Mouse (Mus musculus) left cerebral cortex, postnatal 4 days (tissue): ENCODE results near the gene Mtcp1. TPM values are rescaled to one million over a fixed set of nuclear protein-coding genes. Genes with fewer than 3 reads are reported as not detected.

Source experiments
- DNase-seq: peaks from one replicate; pipeline ENCODE4 v3.0.0-alpha.2; 2022
- intact Hi-C: fragments of 180-260 bp; cut with DNase I; formaldehyde crosslinking; loops from one replicate; pipeline ENCODE4 v1.15.1; 2025
- total RNA-seq, 2 experiments: library from RNA; stranded (reverse); gene quantifications; 2 replicates each; pipeline ENCODE4 v1.2.3; 2021

Mtcp1 gene
- 1 to 10 TPM; 9.2 to 9.3 TPM for total RNA-seq

DNA sequence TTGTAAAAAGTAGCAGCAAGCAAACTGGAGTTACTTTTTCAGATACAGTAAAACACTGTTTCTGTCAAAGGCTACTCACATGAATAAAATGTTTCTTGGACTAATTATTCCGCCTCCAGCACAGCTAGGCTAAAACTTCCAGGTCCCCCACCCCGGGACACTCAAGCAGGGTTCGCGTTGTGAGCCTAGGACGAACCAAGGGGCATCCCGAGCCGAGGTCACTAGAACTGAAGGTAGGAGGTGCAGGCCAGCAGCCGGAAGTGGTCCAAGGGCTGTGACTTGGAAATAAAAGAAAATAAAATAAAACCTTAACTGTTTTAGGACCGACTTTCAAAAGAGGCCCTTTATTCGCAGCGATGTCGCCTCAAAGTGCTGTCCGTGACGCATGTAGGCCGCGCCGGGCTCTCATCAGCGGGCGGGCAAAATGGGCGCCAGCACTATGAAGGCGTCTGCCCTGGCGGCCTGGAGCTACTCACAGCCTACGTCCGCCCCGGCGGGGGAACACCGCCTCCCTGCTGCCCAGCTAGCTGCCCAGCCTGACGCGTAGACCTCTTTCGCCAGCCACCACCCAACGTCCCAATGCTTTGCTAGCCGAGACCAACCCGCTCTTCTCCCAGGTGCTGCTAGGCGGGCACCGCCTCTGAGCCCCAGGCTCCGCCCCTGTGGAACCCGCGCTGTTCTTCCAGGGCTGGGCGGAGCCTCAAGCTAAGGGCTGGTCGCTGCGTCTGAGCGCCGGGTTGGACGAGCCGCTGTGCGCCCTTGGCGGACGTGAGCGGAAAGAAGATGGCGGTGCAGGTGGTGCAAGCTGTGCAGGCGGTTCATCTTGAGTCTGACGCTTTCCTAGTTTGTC lies at the start of gene Mtcp1, which contains the start of the genes Cmc4 and Brcc3:
Gene Mtcp1, minus strand, starts transcription at position 653 of the 850 bp plus-strand sequence.
Gene Cmc4, minus strand, starts transcription at position 649 of the 850 bp plus-strand sequence.
Gene Brcc3, plus strand, starts transcription at position 693 of the 850 bp plus-strand sequence.
- DNase-seq: peak; percentile 86
- intact Hi-C loops: no loop called here

DNA sequence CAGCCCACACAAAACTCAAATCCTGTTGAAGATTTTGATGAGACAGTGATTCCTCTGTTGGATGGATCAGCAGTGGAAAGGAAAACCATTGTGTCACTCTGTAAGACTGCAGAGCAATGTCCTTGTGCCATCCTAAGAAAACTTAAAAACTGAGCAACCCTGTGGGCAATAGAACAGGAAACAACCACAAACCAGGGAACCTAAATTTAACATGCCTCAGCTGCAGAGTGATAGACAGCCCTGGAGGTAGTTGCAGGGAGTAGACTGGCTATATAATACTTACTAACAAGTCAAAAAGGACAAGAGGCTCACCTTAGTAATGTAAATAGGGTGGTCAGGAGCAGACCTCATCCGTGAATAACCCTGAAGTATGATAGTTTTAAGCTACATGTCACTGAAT lies 38.2 kb upstream of the Mtcp1 start:
- intact Hi-C loops: no loop called here
- DNase-seq: no peak

DNA sequence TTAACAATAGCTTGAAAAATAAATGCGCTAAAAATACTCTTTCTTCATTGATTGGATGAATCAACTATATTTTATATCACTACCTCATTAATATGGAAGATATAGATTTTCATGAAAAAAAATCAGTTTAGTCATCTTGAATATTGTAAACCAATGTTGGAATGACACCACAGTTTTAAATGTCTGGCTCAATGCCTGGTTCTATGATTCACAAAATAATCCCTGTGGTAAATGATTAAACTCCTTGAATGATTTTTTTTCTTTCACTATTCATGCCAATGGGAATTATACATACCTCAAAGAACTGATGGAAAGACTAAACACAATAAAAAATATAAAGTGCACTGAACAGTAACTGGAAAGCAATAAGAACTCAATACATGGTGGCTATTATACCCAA lies 6.7 kb downstream of the Mtcp1 start:
- intact Hi-C loops: no loop called here
- DNase-seq: no peak

DNA sequence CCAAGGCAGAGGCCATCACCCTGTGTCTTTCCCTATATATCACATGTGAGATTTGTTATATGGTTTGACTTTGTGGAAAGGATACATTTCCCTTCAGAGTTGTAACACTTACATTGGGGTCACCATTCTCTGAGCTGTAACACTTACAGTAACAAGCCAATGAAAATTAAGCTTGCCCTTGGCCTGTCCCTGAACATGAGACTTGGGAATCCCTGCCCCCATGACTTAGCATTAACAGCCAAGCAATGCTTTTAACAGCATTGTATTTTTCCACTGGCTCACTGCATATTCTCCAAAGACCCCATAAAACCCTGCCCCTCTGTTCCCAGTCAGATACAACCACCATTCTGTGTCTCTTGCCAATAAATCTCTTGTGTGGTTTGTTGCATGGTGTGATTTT lies 13.0 kb downstream of the Mtcp1 start:
- no peak for DNase-seq
- intact Hi-C loops: no loop called here

DNA sequence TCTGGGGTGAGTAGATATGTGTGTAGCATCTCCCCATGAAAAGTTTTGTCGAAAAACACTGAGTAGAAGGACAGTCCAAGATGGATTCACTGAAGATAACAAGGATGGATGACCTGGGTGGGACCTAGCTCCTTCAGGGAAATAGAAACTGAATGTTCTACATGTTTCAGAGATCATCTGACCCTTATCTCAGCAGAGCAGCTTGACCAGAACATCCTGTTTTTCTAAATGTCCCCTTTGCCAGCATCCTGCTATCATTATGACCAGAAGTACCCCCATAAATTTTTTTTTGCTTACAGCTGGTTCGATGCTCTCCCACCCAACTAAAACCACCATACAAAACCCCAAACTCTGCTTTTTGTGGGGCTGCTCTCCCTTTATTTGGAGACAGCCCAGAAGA lies 13.7 kb downstream of the Mtcp1 start:
- no peak for DNase-seq
- intact Hi-C loops: no loop called here

DNA sequence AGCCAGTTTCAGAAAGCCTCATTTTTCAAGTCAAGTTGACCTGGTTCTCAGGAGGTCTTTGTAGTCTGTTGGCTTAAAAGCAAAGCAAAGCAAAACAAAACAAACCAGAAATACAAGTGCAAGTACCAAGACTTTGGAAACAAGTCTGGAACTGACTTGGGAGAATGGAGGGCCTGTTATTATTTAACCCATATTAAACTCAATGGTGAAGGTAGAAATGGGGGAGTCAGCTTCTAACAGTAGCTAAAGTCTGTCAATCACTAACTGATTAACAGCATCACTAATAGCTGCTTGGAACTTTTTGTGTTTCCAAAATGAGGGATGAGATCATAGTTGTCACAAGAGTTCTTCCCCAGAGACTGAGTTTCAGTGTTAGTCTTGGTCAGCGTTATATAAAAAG lies 16.9 kb downstream of the Mtcp1 start:
- intact Hi-C loops: no loop called here
- DNase-seq: no peak

DNA sequence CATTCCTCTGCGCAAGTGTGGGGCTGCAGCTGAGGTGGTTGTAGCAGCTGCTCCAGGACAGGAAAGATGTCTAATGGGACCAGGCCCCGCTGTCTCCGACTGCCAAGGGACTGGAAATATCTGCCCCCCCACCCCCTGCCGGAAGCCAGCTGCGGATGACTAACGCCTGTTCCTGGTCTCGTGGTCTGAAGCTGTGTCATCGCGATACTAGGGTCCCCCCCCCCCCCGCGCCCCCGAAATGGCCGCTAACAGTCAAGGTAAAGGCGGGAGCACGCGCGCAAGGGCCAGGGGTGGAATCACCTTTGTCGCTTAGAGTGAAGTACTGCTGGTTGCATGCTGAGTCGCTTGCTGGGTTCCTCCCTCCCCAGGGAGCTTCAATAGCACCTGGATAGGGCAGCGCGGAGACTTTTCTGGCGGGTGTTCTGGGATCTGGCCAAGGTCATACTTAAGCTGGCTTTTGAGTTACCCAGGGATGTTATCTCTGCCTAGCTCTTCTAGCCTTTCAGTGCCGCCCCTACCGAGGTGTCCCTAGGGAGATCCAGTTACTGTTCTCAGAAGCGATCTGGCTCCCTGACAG lies 34.1 kb downstream of the Mtcp1 start, which contains the start of the genes Fundc2 and F8:
Gene Fundc2, plus strand, starts transcription at position 205 of the 577 bp plus-strand sequence.
Gene F8, minus strand, starts transcription at position 421 of the 577 bp plus-strand sequence.
- DNase-seq: peak; percentile 90
- intact Hi-C loops: no loop called here

DNA sequence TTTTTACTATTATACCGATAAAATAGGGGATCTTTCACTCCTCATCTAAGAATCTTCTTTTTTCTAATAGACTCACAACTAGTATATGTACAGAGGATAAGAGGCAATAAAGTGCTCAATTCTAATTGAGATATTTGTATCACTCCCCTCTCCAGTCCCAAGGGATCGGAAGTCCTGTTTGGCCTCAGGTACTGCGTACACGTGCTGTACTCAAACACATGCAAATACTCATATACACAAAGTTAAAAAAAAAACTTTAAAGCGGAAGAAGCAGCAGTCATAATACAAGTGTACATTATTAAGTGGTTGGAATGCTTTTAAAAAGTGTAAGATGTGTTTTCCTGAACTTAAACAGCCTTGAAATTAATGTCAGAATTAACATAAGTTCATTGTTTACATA lies 34.7 kb downstream of the Mtcp1 start:
- intact Hi-C loops: no loop called here
- DNase-seq: no peak

DNA sequence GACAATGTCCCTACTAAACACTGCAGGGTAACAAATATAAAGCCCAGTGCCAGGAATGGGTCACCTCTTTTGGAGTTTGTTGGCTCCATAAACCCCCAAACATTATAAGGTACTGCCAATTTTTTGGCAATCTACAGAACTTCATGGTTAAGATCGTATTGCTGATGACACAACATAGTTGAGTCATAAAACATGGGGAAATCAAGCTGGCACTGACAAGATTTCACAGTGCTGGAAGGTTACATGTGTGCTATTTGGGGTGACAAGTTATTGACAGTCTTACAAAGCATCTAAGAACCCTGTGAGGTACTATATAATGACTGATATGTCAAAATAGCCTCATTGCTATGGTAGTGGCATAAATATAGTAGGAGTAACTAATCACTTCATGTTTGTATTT lies 35.2 kb downstream of the Mtcp1 start:
- DNase-seq: no peak
- intact Hi-C loops: no loop called here

DNA sequence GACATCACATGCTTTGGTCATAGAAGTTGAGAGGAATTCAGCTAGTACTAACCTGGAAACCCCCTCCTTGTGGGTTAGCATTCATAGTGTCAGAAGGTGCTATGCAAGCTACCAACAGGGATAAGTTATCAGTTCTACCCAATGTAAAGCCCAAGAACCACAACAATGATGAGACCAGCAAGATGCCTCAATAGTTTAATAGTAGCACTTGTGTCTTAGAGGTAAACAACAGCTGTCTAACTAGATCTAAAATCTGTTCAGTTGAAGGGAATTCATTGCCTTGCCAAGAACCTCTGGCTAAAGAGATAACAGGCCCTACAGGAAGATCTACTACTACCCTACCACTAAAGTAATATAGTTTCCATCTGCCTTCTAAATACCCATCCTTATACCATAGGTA lies 39.6 kb downstream of the Mtcp1 start:
- DNase-seq: no peak
- intact Hi-C loops: no loop called here

DNA sequence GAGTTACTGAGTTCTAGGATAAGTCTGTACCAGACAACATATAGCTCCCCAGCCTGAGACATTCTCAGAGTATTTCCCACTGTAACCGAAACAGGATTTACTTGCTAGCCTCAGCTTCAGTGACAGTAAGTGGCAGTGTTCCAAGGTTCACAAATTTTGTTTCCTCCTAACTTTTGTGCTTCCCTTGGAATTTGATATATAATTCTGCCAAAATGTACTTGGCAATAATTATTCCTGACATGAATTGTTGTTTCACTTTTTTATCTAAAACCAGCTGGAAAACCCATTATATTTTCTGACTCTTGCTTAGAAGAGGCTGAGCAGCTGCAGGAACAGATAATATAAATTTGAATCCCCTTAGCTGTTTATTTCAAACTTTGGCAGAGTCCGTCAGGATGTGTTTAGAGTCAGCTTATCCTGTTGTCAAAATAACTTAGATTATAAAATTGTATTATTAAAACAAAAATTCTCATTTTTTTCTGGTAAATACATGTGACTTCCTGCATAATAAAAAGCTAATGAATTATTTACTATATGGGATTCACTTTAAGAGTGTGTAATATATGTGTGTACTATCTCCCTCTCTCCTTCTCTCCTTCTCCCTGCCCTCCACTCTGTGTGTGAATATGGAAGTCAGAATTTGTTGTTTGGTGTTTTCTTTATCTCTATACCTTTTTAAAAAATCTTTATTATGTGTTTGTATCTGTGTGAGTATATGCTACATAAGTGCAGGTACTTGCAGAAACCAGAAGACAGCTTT lies 43.5 kb downstream of the Mtcp1 start:
- no peak for DNase-seq
- intact Hi-C loops: no loop called here

DNA sequence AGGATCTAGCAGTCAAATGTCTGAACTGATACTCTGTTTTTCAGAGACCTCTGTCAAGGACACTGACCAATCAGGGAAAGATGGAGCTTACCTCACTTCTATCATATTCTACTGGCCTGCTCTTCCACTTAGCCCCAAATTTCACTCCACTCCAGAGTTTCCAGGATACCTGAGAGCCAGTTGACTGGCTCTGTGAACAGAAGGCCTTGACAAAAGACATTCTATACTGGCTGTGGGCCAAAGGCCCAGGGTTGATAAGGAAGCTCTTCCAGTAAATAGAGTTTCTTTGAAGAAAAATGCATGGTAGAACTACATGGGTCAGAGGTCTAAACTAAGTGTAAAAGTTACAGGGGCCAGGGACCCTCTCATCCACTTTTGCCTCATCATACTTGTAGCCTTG lies 46.2 kb downstream of the Mtcp1 start:
- DNase-seq: no peak
- intact Hi-C loops: no loop called here

Other genes with a start within 250 kb of the Mtcp1 start
- gene Fundc2, start 34.2 kb downstream of the Mtcp1 start, total RNA-seq: 10 to 100 TPM; 34.8 to 42.1 TPM
- gene F8, start 34.0 kb downstream of the Mtcp1 start, total RNA-seq: 1 to 10 TPM; 1.1 TPM
- 10 to 100 TPM; 12.1 to 15.3 TPM for gene Cmc4, start within 50 bp of the Mtcp1 start, total RNA-seq
- gene Brcc3, start within 50 bp of the Mtcp1 start, total RNA-seq: 10 to 100 TPM; 30.1 to 32.7 TPM
- gene Vbp1, start 97.7 kb upstream of the Mtcp1 start, total RNA-seq: 10 to 100 TPM; 91.5 to 93.0 TPM
- 10 to 100 TPM; 28.0 to 28.2 TPM for gene Rab39b, start 161.6 kb upstream of the Mtcp1 start, total RNA-seq